Mouse (Mus musculus) right cerebral cortex, postnatal 4 days (tissue): Measurements from ENCODE around the gene Espnl.

Experiments
- DNase-seq: peaks from one replicate; pipeline ENCODE4 v3.0.0-alpha.2; 2022

Espnl gene

DNA sequence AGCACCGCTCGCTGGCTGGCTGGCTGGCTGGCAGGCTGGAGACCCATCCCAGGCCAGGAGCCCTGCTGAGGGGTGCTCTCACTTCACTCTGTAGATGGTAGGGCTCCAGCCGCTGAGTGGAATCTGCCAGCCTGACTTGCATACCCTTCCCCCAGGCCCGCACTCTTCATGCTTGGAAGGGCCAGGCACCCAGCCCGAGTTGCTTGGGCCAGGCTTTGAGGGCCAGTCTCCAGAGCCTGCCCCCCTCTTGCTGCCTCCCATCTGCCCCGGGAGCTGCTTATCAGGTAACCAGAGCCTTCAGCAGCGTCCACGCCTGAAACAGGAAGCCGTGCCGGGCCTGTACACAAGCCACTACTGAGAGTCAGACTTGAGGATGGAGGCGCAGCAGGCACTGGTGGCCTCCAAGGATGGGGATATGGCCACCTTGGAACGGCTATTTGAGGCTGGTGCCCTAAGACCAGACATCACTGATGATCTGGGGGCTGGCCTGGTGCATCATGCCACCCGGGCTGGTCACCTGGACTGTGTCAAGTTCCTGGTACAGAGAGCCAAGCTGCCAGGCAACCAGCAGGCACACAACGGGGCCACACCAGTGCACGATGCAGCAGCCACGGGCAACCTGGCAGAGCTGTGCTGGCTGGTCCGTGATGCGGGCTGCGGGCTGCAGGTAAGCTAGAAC lies at the start of gene Espnl:
Gene Espnl (plus strand): TSS at position 316 of the 679 bp plus-strand sequence.
- DNase-seq = no peak

- no peak for DNase-seq
Measured at GRCm38 (mm10) chr1:91272260-91272659, 49.6 kb upstream of the Espnl start.

GRCm38 (mm10) chr1:91276581-91276980 lies 45.3 kb upstream of the Espnl start:
- no peak for DNase-seq

DNA sequence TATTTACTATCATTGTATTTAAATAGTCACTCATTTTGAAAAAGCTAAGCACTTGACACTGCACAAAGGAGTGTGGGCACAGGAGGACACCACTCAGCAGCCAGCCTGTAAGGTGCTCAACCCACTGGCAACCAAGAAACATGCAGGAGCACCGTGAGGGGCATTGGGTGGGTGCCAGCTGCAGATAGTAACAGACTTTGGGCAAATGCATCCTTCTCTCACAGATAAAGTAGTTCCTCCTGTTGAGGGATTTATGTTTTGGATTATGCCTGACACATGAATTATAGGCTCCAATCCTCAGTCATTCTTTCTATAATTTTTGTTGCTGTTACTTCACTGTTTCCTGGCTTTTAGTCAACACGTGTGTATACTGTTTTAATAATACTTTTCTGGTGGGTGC lies 44.4 kb upstream of the Espnl start:
- DNase-seq = no peak

DNA sequence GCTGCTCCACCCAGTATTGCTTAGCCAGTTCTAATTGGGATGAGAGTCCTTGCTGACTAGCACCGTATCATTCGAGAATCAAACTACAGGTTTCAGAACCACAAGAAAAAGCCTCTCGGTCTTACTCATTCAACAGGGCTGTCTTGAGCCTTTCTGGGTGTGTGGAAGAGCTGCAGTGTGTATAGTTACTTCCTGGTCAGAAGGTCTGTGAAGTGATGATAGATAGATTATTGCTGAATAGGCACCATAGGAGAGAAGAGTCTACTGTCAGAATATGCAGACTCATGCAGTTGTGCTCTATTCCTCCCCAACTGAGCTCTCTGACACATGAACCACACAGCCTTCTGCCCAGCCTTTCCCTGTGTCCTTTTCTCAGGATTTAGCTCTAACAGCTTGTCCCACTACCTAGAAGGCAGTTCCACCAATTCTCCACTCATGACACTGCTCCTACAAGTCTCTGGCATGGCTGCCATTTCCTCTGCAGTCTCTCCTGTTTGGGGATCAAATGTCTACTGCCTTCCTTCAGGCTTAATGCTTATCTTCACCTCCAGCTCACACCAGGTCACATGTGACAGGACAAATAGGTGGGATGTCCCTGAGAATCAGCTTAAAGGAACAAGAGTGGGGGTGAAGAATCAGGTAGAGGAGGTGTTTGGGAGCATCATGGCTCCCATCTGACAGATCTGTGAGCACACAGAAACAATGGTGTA lies 43.3 kb upstream of the Espnl start:
- no peak for DNase-seq

- DNase-seq = no peak
Measured at GRCm38 (mm10) chr1:91279126-91279525, 42.7 kb upstream of the Espnl start.

DNA sequence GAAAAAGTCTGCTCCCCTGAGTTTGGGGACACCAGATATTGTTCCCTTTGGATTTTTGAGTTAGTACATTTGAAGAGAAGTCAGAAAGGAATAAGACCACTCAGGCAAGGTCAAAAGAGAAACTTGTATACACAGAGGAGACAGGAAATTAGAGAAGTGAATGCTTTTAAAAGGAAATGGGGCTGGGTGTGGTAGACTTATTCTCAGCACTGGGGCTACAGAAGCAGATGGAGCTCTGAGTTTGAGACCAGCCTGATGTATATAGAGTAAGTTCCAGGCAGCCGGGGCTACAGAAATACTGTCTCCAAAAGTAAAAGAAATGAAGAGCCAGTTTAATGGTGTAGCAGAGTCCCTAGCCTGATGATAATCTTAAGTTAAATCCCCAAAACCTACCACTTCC lies 39.3 kb upstream of the Espnl start:
- DNase-seq = no peak

GRCm38 (mm10) chr1:91289375-91289774 lies 32.5 kb upstream of the Espnl start:
- DNase-seq = no peak

DNA sequence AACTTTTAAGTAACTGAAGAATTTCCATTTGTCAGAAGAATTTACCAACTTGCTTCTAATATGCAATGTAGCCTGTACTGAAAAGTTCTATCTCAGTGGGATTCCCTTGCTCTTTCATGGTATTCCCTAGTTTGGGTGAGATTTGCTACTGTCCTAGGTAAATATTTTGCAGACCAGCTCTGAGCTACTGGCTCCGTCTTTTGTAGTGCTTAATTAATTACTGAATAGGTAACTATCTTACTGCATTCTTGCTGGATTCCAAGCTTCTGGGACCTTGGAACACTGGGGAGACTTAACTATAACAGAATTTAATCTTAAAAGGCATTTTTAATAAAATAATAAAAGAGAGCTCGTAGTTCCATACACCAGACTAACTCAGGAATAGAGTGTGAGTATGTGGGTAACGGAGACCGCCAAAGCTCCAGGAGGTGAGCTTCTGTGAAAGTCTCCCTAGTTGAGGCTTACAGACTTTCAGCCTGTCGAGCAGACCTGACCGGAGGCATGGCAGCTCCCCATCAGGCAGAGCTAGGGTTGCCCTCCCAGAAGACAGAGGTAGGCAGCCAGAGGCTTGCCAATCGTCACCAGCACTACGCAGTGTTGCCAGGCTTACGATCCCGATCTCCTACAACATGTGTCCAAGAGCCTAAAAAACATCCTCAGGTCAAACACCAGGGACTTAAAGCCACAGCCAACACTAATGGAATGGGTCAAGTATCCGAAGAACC lies 29.6 kb upstream of the Espnl start:
- DNase-seq = no peak

DNA sequence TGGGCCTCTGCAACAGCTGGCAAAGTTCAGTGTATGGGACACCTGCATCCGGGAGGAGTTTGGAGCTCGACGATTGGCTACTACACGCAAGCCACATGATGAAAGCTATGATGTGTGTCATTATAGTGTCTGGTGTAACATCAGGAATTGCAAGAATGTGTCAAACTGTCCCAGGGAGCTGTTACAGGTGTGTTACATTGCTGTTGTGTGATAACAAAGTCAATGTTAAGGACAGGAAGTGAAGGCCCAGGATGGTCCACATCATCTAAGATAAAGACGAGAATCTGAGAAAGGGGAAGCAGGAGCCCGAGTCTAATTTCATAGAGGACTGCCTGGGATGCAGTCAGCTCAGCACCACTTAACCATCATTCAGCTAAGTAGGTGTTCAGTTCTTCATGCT lies 26.3 kb upstream of the Espnl start:
- DNase-seq = no peak

DNA sequence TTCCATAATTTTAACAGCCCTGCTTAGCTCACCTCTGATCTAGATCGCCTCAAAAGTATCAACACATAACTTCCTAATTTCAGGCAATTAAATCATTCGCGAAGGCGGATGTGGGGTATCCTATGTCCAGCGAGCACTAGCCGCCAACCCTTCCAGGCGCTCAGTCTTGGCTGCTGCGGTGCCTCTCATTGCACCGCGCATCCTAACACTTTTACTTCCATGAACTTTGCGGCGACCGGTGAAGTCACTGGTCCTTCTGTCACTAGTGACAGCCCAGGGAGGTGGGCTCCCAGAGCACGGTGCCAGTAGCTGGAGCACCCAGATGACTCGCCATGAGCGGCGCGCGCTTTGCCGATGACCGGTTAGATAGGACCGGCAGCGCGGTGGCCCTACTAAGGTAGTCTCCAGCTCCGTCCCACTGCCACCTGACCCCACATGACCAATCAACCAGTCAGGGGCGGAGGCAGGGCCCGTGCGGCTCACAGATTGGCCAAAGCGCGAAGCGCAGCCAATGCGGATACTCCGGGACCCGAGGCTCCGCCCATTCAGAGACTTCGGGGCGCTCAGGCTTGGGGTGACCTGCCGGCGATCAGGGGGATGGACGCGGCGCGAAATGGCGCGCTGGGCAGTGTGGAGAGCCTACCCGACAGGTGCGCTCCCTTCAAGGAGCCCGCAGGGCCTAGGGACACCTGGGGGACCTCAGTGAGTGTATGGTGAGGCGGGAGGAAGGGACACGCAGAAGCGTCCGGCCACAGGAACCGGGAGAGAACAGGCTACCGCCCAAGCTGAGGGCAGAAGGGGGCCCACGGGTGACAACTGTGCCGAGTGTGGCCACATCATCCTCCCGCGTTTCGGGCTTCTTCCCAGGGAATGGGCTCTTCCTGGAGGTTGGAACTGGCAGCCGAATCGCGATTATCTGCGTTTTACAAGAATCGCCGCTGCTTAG lies 23.8 kb upstream of the Espnl start, which contains the start of gene Scly:
Gene Scly (plus strand): TSS at position 540 of the 946 bp plus-strand sequence.
- peak; percentile 89 for DNase-seq

DNA sequence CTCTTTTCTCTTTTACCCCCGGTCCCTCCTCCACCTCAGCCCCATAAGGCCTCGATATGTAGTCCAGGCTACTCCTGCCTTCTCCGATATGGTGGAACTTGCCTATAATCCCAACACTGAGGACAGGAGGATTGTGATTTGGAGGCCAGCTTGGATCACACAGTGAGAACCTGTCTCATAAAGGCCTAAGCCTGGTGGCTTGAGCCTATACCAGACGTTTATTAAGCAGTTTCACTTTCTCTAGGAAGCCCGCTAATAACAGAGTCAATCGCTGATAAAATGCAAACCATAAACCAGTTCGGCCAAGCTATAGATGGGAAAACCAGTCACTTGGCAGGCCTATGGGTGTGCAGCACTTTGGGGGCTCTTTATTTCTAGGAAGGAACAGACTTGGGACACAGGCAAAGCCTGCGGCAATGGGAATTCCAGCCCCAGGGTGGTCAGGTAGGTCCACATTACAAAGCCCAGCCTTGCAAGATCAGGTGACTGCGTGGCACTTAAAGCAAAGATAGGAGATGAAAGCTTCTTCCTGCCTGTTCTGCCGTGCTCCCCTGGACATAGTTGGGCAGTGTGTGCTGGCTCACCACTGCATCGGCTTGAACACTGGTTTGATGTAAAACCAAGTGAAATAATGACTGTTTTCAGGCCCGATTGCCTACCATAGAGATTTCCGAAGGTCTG lies 22.7 kb upstream of the Espnl start:
- no peak for DNase-seq

DNA sequence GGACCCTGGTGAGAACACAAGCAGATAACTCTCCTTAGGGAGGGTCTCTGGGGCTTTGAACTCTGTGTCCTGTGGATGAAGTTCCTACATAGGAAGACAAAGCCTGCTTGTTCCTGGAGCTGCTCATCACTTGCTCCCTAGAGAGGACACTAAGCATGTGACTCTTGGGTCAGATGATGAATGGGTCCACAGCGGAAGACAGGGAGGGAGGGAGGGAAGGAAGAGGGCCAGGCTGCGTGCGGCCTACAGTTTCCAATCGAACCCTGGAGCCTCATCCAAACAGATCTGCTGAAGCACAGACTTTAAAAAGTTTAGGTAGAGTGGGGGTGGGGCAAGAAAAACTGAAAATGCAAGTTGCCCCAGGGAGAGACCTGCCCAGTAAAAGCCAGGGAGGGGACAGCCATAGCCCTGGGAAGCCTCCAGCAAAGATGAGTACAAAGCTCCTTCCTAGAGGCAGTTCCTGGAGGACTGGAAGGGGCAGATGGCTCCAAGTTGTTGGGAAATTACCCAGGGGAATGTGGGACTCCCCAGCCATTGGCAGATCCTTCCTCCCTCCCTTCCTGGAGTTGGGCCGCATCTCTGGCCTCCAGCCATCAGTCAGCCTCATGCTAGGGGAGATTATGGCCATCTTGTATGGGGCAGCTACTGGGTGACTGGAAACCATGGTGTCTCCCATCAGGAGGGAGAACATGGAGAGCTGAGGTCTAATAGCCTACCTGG lies 22.0 kb upstream of the Espnl start:
- no peak for DNase-seq

DNA sequence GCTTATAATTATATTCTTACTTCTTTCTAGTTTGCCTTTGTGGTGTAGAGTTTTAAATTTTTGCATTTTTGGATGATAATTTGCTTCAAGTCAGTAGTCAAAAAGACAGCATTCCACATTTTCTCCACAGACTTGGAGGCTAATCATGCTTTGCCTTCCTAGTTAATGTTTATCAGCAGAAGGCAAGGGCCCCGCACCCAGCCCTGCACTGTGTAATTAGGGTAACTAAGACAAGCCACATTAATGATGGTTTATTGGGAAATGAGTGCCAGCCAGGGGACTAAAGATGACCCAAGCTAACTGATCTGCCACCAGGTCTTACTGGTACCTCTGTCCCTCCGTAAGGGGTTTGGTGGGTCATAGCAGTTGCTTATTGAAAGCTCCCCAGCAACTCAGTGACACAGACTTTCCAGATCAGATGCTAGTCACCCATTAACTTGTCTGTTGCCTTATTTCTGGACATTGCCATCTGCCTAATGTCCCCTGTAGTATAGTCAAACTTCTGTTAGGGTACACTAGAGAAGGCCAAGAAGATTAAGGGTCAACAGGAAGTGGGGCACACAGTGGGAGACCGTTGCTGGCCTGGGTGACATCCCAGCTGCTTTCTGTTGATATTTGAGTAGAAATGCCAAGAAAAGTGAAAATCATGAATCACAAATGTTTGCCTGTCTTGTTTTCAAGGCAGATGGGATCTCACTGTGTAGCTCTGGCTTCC lies 20.5 kb upstream of the Espnl start:
- no peak for DNase-seq

DNA sequence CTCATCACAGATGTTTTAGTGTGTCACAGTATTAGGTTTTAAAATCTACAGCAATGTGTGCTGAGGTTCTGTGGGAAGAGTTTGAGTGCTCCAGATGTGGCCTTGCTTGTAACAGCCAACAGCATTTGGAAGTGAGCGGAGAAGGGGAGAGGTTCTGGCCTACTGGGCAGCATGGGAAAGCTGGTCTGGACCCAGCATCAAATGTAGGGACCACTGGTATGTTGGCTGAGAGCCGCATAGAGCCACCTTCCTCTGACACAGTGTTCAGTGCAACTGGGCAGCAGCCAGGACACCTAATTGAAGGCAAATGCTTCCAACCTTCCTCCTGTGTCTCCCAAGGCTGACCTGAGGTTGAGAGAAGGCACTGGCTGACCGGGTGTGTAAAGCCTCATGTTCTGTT lies 19.9 kb upstream of the Espnl start:
- no peak for DNase-seq

DNA sequence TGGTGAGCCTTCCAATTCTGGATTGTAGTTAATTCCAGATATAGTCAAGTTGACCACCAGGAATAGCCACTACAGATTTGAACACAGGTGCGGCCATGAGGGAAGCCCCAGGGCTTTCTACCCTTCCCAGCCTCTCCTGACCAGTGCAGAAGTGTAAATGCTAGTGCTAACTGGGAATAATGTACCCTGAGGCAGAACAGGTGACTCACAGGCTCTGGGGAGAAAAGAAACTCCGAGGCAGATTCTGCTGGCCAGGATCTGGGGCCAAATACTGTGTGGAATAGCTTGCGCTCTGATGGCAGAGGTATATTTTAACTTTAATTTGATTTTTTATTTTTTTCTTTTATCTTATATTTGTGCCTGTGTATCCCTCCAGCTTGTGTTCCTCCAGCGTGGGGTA lies 17.3 kb upstream of the Espnl start:
- no peak for DNase-seq

DNA sequence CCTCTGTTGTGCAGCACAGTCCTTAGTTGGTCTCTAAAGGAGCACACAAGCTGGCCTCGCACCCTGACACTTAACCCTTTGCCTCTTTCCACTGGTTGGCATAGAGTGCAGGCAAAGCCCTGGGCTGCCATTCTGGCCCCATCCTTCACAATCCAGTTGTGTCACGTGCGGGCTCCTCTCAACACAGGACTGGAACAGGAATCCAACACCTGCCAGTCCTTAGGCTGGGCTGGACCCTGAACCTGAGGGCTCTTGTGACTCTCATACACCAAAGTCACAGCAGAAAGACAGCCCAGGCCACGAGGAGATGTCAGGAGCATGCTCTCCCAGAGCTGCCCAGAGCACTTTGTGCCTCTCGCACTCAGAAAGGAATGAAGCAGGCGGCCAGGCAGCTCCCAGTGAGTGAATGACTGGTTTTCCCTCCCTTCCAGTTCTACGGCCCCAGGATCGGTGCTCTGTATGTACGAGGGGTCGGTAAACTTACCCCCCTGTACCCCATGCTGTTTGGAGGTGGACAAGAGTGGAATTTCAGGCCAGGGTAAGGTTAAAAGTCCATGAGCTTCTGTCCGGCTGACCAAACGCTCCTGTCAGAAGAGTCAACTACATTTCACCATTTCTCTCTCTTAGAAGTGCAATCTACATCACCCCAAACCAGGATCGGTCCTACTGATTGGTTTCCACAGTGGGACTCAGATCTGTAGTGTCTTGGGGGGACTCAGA lies 12.3 kb upstream of the Espnl start:
- DNase-seq = no peak

DNA sequence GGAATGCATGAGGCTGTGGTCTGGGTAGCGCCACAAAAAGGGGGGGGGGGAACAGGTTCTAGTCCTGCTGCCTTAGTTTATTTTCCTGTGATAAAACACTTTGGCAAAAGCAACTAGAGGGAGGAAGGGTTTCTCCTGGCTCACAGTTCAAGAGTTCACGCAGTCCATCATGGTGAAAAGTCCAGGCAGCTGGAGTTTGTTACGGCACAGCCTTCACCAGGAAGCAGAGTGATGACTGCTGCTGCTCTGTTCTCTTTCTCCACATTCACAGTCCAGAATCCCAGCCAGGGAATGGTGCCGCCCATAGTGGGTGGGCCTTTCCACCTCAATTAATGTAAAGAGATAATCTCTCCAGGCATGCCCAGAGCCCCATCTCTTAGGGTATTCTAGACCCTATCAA lies 9.6 kb upstream of the Espnl start:
- no peak for DNase-seq

DNA sequence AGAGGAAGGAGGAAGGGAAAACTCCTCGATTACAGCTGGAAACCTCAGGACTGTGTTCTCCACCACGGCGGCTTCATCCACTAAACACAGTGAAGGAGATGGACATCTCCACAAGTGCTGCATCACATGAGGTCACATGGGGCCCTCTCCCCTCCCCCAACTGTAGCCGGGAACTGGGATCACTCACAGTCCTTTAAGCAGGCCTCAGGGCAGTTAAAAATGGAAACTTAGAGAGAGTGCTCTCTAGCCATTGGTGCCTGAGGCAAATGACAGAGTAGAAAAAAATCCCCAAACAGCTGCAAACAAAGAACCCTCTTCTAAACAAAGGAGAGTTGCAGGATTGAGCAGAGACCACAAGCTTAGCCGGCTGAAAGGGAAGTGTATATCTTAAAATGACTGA lies 8.6 kb upstream of the Espnl start:
- no peak for DNase-seq

DNA sequence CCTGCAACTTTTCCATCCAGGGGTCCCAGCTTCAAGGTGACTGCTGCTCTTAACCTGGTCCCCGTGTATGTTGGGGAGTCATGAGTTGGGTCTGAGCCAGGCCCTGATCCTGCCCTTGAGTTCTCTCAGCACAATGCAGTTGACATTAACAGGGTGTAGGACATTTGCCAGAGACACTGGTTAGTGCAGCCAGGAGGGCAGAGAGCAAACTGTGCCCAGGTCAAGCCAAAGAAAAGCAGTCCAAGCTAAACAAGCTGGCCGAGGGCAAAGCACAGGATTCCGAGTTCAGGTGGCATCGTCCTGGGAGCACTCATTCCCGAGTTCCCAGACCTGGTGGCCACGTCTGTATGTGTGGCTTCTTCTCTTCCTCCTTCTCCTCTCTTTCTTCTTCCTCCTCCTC lies 4.2 kb upstream of the Espnl start:
- no peak for DNase-seq
